Mouse (Mus musculus): ENCODE results near the gene Plbd2.
A peak's percentile ranks its signal among the peaks of the same experiment; 100 is the strongest.

Plbd2 gene

GRCm38 (mm10) chr5:120503144-120503795 lies at the start of gene Plbd2:
Gene Plbd2, minus strand, starts transcription at chr5:120503625.
- DNase-seq: peak; percentile 38 to 46

GRCm38 (mm10) chr5:120550673-120551072 lies 47.2 kb upstream of the Plbd2 start:
- DNase-seq: no peak

- no peak for DNase-seq
These were observed 46.7 kb upstream of the Plbd2 start for GRCm38 (mm10) chr5:120550137-120550536.

- DNase-seq: no peak
These were observed 44.9 kb upstream of the Plbd2 start for GRCm38 (mm10) chr5:120548236-120548850.

GRCm38 (mm10) chr5:120536632-120537031 lies 33.2 kb upstream of the Plbd2 start:
- DNase-seq: no peak

GRCm38 (mm10) chr5:120536046-120536445 lies 32.6 kb upstream of the Plbd2 start:
- no peak for DNase-seq

GRCm38 (mm10) chr5:120534686-120535075 lies 31.3 kb upstream of the Plbd2 start:
- no peak for DNase-seq

- no peak for DNase-seq
These were observed 30.8 kb upstream of the Plbd2 start for GRCm38 (mm10) chr5:120534071-120534685.

- DNase-seq: no peak
These were observed 28.2 kb upstream of the Plbd2 start for GRCm38 (mm10) chr5:120531631-120532030.

GRCm38 (mm10) chr5:120527296-120527964 lies 24.0 kb upstream of the Plbd2 start:
- DNase-seq: no peak

- DNase-seq: no peak
These were observed 22.9 kb upstream of the Plbd2 start for GRCm38 (mm10) chr5:120526311-120526710.

- no peak for DNase-seq
These were observed 22.3 kb upstream of the Plbd2 start for GRCm38 (mm10) chr5:120525737-120526136.

GRCm38 (mm10) chr5:120524736-120525135 lies 21.3 kb upstream of the Plbd2 start:
- DNase-seq: no peak

- no peak for DNase-seq
These were observed 19.2 kb upstream of the Plbd2 start for GRCm38 (mm10) chr5:120522649-120523048.

- no peak for DNase-seq
These were observed 14.1 kb upstream of the Plbd2 start for GRCm38 (mm10) chr5:120517552-120517951.

GRCm38 (mm10) chr5:120516221-120516984 lies 13.0 kb upstream of the Plbd2 start:
- no peak for DNase-seq

- no peak for DNase-seq
These were observed 12.0 kb upstream of the Plbd2 start for GRCm38 (mm10) chr5:120515451-120515850.

- no peak for DNase-seq
These were observed 11.3 kb upstream of the Plbd2 start for GRCm38 (mm10) chr5:120514754-120515153.

GRCm38 (mm10) chr5:120514031-120514677 lies 10.7 kb upstream of the Plbd2 start:
- no peak for DNase-seq

- DNase-seq: no peak
These were observed 9.6 kb upstream of the Plbd2 start for GRCm38 (mm10) chr5:120512911-120513555.

GRCm38 (mm10) chr5:120511643-120512220 lies 8.3 kb upstream of the Plbd2 start:
- no peak for DNase-seq
